Mouse (Mus musculus): ENCODE data around the gene Sh3bgrl3.

GRCm38 (mm10) chr4:134122281-134122680 lies 6.3 kb downstream of the Sh3bgrl3 start:
- TF ChIP-seq GABPA (IDR thresholded peaks at IDR 0.05; ENCODE audit: low read depth, low read length) (no peak), CTCF (IDR thresholded peaks at IDR 0.05 in 2 of 3, conservative IDR thresholded peaks at IDR 0.05 in 1 of 3; ENCODE audit: control insufficient read depth in 1 of 3, insufficient read depth in 1 of 3, low read depth in 2 of 3, low read length in 3 of 3, poor library complexity in 1 of 3, severe bottlenecking in 1 of 3) (no peak), MAFK (IDR thresholded peaks at IDR 0.05; ENCODE audit: borderline replicate concordance, low read depth, low read length) (no peak), USF2 (IDR thresholded peaks at IDR 0.05; ENCODE audit: borderline replicate concordance in 1 of 2, insufficient read depth in 1 of 2, low read depth in 1 of 2, low read length in 2 of 2) (no peak), ZKSCAN1 (IDR thresholded peaks at IDR 0.05; ENCODE audit: low read depth, low read length) (no peak), GATA1 (IDR thresholded peaks at IDR 0.05; ENCODE audit: low read depth, low read length) (no peak)

Measured in MEL (cell line).